Mouse (Mus musculus) thymus, postnatal 14 days (tissue): ENCODE results near the gene Rrp15.
A peak's percentile ranks its signal among the peaks of the same experiment; 100 is the strongest.

Experiments used
- DNase-seq: peaks from one replicate; pipeline ENCODE4 v3.0.0; 2021

Gene Rrp15

GRCm38 (mm10) chr1:186712802-186713471 is 36.2 kb downstream of the Rrp15 start:
- no peak for DNase-seq

- DNase-seq: no peak
Measured at GRCm38 (mm10) chr1:186705915-186706248, 43.3 kb downstream of the Rrp15 start, which contains the start of gene Tgfb2. Tgfb2 (minus strand) TSS chr1:186705989.

DNA sequence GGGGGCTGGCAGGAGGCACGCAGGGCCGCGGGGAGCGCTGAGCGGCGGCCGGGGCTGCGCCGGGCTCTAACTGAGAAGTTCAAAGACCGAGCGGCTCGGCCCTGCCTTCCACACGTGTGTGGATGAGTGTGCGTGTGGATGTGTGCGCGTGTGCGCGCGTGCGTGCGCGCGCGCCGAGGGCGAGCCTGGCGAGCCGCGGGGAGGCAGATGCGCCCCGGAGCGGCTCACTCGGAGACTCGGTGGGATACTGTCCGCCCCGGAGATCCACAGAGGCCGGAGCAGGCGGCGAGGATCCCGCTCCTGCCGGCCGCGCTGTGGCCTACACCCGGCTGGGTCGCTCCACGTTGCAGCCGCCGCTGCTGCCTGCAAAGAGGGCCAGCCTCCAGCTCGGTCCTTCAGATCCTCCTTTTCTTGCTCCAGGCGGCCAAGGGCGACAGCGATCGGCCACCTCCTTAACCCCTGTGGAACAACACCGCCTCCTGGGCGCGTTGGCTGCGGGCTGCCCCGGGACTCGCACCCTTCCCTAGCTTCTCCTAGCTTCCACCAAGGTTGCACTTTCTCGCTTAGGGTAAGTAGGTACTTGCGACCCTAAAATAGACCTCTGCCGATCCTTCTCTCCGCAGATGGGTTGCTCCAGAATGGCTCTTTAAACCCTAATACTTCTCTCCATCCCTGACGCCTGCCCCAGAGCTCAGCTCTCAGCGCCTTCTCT is 43.8 kb downstream of the Rrp15 start:
- peak; percentile 25 for DNase-seq

DNA sequence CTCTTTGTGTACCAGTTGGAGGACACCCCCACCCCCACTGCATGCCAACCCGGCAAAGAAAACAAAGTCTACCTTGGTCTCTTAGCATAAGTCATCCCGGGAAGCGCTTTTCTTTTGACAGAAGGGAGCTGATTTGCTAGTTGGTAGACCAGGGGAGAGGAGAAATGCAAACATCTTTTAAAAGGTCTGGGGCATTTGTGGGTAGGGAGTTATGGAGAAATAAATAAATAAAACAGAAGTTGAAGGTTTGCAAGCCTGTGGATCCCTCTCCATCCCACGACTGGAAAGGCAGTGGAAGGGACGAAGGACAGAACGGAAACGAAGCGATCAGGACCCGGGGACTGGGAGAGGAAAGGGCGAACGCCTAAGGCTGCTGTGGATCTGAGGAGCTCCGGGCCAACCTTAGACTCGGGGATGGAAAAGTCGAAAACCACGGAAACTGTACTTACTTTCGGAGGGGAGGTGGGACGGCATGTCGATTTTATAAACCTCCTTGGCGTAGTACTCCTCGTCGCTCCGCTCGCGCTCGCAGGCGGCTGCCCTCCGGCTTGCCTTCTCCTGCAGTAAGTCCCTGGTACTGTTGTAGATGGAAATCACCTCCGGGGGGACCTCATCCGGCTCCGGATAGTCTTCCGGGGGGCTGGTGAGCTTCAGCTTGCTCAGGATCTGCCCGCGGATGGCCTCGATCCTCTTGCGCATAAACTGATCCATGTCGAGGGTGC is 45.0 kb downstream of the Rrp15 start:
- DNase-seq: no peak

- no peak for DNase-seq
Measured at GRCm38 (mm10) chr1:186703256-186703979, 45.7 kb downstream of the Rrp15 start.

- no peak for DNase-seq
Measured at GRCm38 (mm10) chr1:186702391-186703255, 46.5 kb downstream of the Rrp15 start.

- no peak for DNase-seq
Measured at GRCm38 (mm10) chr1:186701206-186701905, 47.8 kb downstream of the Rrp15 start.

DNA sequence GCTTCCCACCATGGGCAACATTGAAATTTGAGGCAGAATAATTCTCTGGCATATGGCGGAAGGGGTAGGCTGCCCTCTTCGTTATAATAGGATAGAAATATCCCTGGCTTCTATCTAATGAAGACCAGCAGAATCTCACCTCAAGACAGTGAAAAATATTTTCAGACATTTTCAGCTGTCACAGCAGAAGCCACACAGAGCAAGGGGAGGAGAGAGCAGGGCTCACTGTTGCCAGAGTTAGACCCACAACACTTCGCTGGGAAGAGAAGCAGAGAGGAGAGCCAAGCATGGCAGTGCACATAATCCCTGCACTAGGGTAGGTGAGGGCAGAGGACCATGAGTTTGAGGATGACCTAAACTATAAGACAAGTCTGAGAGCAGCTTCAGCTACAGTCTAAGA is 48.7 kb downstream of the Rrp15 start:
- no peak for DNase-seq

- no peak for DNase-seq
Measured at GRCm38 (mm10) chr1:186698583-186699338, 50.4 kb downstream of the Rrp15 start.

DNA sequence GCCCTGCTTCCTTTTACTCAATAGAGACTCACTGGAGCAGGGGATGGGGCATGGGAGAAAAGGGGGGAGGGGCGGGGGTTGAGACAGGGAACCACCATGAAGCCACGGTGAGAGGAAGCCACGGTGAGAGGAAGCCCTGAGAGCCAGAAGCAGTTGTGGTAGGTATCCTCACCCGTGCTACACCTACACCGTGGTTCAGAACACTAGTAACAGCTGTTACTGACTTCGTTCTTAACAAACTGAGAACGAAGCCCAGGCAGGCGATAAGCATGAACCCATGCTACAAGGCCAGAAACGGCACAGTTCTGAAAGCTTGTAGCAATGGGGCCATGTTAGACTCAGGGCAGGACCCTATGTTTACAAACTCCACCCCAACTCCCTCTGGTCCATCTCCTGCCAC is 52.9 kb downstream of the Rrp15 start:
- DNase-seq: no peak

GRCm38 (mm10) chr1:186695361-186695760 is 53.8 kb downstream of the Rrp15 start:
- DNase-seq: no peak

- DNase-seq: no peak
Measured at GRCm38 (mm10) chr1:186692370-186692769, 56.8 kb downstream of the Rrp15 start.

GRCm38 (mm10) chr1:186691708-186692107 is 57.5 kb downstream of the Rrp15 start:
- no peak for DNase-seq

DNA sequence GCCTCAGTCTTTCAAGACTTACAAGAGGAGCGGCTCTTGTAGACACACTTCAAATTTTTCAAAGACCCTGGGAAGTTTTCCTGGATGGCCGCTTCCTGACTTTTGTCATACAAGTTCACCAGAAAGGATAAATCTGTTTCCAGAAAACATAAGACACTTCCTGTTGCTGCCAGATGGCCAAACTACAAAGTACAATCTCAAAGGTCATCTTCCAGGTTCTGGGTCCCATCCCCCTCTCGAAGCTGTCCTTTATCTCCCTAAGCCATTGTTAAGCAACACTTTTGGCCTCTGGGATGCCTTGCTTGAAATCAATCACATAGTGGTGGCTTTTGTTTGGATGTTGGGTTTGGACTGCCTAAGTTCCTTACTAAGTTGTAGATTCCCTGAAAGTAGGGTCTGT is 65.1 kb downstream of the Rrp15 start:
- DNase-seq: no peak

- no peak for DNase-seq
Measured at GRCm38 (mm10) chr1:186682606-186683005, 66.6 kb downstream of the Rrp15 start.

GRCm38 (mm10) chr1:186677614-186678013 is 71.5 kb downstream of the Rrp15 start:
- DNase-seq: no peak

DNA sequence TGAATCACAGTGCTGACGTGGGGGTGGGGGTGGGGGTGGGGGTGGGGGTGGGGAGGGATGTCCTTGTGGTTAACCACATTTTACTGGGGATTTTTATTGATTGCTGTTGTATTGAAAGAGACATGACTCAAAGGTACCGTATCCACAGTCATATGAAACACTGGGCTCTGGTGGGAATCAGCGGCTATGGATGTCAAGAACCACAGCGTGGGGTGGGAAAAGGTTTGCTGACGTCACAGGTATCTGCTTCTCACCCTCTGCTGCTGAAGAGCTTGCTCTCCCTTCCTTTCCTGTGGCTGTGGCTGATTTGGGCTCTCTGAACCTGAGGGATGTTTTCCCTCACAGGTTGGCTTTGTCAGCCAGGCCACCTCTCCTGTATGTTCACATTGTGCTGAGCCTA is 73.0 kb downstream of the Rrp15 start:
- no peak for DNase-seq

GRCm38 (mm10) chr1:186675263-186675662 is 73.9 kb downstream of the Rrp15 start:
- no peak for DNase-seq

DNA sequence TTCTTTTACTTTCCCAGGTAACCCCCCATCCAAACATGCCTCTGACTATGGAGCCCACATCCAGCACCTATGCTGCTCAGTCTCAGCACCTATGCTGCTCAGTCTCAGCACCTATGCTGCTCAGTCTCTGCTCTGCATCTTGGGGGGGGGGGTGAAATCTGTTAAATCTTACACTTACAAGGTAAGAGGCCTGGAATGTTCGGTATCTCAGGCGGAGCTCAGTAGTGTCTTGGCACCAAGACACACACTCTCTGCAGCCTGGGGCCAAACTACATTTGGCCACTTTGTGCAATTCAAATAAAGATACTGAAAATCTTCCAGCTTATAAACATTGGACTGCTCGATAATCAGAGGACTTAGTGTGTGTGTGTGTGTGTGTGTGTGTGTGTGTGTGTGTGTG is 74.5 kb downstream of the Rrp15 start:
- DNase-seq: no peak

DNA sequence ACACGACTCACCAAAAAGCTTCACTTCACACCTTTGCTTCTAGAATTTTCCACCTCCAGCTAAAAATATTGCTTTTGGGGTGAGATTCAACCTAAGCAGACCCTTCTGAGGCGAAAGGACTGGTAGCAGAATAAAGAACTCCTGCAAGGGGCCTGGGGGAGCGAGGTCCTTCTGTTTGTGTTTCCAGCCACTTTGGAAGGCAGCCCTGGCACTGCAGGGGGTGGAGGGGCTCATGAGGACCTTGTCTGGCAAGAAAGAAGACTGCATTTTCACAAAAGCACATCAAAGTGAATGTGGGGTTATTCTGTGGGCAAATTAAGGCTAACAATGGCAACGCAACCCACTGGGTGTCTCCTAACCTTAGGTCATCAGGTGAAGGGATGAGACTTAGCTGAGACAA is 76.0 kb downstream of the Rrp15 start:
- no peak for DNase-seq
